Mouse (Mus musculus): Measurements from ENCODE around the gene Faiml.

Gene Faiml

DNA sequence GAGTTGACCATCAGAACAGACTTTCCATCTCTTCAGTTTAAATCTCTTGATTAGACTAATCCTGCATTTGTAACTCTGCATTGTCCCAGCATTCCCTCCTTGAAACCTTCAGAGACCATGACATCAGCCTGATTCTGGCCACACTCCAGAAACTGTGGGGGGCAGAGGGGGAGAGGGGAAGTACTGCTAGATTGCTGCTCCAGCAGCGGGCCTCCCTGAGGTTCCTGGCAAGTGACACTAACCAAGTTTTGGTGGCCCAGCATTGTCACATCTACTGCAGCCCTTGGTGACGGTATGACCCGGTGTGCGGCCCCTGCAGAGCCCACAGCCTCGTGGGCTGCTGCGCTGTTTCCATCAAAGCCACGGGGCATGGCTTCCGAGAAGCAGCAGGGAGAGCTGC lies 56.8 kb downstream of the Faiml start:
- DNase-seq (ENCODE audit: low read depth, low spot score): no peak
